Mouse (Mus musculus) kidney, postnatal 4 days (tissue): ENCODE measurements at regions not wholly inside any gene's neighbourhood (a gene's known extent, or its start where the extent isn't known, plus 50 kb on each side); places are given as distances from the start of the nearest gene placed in this dataset.
"Not testable (repeated sequence)": the region's sequence is repeated elsewhere in the genome, so short reads cannot be mapped to it uniquely, and the experiment has no call there.

Source experiments
- DNase-seq, 2 experiments: peaks; one replicate each; pipeline ENCODE4 v3.0.0; 2021; ENCODE audit warnings: mixed read lengths in 2 of 2

DNA sequence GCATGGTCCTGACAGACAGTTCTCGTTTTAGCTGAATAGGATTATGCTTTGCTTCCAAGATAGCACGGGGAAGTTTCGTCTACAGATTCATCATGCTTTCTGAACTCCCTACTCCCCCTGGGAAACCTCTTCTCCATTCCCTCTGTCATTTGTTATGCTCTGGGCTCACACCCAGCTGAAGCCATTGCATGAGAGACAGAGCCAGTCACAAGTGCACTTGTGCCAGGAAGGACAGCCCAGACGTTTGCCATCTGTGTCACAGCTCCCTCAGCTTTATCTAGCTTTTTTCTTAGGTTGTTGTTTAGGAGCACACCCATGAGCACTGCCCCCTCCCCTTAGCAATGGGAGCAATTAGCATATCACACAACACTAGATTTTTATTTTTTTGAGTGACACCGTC lies 131.2 kb upstream of the Mpdz start:
- DNase-seq, result no peak

DNA sequence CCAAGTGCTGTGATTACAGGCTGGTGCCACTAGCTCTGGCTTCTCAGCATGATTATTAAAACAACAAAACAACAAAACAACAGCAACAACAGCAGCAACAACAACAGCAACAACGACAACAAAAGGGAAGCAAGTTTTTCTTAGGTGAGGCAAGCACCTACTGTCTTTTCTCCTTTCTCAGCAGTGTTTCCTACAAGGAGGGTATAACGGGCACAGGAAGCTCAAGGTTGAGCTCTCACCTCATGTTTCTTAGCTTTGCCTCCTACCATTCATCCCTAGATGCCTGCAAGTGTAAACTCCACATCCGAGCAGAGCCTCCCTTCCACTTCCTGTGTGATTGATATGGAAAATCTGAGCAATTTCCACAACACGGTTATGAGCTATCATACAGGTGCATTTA lies 128.1 kb upstream of the Mpdz start:
- no peak for DNase-seq

DNA sequence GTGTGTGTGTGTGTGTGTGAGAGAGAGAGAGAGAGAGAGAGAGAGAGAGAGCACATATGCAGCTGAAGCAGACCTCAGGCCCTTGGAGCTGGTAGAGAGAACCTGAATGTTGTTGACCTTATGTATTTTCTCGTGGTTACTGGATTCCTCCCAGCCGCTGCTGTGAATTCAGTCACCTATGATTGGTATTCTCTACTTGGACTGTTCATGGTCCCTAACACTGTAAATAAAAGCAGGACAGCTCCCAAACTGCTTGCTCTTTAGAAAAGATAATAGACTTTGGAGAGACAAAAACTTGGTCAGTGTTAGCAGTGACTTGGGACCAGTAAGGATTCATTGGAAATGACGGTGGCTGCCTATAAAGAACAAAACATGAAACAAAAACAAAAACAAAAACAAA lies 126.9 kb upstream of the Mpdz start:
- no peak for DNase-seq

DNA sequence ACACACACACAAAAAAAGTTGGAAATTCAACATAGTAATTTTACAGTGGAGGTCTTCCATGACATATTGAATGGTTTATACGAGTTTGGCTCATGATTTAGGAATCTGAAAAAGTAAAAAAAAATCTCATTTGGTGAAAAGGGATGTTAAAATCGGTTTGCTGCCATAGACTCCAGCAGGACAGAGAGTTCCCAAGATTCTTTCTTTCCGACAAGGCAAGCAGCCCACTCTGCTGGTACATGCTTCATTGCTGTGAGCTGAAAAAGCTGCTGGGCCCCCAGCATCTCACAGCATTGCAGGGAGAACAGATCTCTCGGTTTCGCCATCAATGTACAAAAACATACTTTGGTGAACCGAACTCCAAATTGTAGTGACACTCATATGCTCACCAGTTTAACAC lies 125.8 kb upstream of the Mpdz start:
- no peak for DNase-seq

DNA sequence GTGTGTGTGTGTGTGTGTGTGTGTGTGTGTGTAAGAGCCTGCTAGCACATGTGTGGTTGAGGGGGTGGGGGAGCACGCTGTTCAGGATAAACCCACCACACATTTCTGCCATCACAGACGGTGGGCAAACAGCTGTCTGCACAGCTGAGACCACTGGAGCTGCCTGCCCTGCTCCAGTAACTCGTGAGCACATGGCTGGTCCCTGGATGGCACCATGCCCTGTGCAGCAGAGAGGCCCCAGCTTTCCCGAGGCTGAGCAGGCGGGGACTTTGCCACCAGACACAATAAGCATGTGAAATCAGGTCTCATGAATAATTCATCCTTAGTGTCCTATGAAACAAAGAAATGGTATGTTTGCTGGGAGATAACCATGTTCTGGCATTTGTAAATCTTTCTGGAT lies 125.3 kb upstream of the Mpdz start:
- DNase-seq, result peak; percentile 29 to 56

DNA sequence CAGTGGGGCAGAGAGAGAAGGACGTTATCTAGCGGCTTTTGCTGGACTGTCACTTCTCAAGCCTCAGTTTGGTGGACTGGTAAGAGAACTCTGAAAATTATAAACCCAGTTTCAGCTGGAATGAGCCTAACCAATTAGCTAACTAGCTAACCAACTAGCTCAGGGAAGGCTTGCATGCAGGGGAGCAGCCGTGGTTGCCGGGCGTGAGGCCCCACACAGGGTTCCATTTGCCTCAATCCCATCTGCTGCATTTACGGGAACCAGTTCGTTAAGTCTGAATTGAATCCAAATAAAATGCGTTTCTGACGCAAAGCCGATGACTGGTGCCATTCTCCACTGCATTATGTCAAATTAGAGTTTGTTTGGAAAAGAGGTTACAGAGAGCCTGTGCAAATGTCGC lies 123.9 kb upstream of the Mpdz start:
- no peak for DNase-seq

DNA sequence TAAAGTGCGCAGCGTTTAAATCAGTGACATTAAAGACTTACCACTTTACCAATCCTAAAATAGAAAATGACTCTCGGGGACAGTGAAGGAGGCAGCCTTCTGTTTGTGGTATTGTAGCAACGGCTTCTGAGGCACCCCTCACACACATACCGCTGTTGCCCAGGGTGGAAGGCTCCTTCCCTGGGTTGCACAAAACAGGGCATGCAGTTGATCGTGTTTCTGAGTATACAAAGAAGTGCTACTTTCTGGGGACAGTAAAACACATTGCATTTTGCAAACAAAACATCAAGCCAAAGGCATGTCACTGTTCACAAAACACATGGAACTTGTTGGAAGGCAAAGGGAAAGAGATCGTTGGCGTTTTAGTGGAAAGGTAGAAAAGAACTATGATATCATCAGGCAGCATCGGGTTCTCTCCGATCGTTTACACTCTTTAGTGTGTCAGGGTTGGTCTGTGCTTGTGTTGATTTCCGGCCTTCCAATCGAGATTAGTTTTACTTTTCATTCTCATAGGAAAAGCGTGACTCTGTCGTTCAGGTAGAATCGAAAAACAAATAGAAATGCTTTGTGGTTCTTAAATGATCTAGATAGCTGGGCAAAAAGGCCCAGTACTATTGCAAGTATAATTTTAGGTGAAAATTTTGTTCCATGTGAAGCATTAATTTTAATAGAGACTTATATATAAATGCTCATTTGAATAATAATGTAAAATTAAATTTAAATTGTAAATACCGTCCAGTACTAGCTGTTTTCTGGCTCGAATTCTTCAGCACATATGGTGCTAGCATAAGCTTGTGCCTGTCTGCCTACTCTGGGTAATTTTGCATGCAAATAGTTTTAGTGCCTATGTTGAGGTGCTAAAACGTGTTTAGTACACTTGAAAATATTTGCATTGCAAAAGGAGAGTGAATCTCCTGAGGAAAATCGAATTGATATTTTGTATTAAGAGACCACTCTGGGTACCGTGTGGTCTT lies 123.1 kb upstream of the Mpdz start:
- DNase-seq, result no peak

DNA sequence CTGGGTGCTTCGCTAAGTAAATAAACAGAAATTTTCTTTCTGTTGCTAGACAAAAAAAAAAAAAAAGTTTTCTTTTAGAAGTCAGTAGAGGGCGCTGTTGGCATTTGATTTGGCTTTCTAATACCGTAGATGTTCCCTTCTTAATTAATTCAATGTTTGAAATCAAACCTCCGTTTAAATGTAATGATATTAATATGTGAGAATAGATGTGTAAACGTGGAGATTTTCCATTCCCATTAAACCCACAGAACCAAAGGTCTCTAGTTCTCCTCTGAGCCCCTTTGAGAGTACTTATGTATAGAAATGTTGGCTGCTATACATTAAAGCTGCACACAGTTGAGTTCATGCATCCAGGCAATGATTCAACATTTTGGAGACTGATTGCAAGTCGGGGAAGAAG lies 121.8 kb upstream of the Mpdz start:
- no peak for DNase-seq

DNA sequence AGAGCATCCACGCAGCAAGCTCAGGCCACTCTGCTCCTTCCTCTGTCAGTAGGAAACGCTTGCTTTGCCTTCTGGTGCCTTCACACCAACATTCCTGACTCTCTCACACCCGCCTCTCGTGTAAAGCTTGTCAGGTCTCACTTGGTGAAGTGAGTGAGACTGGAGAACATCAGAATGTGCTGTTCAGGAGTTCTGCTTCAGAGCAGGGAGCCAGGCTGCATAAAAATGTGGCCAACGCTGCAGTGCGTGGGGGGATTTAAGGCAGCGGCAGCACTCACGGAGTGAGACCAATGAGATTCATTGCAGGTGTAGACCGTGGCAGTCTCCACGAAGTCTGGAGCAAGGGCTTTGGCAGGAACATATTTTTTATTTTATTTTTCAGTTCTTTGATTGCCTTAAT lies 121.0 kb upstream of the Mpdz start:
- peak; percentile 16 to 36 for DNase-seq

DNA sequence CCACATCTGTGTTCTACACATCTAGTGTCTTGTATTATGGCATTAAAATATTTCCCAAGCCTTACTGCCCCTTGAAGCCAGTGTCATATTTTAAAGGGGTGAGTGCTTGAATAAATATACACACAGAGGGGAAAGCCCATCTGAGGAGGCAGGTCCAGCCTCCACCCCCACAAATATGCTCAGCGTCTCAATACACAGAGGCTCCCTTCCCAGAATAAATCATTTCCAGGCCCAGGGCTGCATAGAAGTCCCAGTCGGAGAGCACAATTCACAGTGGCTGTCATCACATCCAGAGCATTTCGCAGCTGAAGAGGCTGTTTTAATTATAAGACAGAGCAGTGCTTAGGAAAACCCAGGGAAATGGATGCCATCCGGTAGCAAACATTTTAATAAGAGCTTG lies 118.8 kb upstream of the Mpdz start:
- DNase-seq, result peak; percentile 6 to 15

DNA sequence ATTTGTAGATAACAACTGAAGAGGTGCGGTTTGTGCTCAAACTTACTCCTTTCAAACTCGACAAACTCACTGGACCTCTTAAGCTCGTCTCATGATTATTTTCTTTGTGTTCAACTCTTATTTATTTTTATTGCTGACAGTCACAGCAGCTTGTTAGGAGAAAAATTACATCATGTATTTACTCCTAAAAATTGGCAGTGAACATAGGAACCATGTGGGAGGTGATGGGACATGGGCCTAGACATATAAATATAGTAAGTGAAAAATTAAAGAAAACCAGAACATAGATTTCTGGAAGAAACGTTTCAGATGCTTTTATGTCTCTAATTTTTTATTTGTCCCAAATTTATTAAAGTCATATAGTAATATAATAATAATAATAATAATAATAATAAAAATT lies 108.2 kb upstream of the Mpdz start:
- no peak for DNase-seq

DNA sequence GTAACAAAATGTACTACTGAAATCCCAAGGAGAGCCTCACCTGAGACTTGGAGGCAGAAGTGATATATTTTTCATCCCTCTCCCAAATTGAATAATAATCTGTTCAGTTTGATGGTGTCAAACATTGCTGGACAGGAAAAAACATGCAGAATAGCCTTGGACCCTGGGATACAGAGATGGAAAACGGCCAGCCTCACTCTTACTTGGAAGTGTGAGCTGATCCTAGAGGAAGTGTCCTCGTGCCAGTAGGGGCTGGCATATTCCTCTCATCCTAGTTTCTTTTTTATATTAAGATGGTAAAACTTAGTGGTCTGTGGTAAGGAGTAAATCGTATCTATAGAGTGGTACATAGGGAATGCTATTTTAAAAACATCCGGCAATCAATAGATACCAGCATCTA lies 107.6 kb upstream of the Mpdz start:
- DNase-seq, result no peak

DNA sequence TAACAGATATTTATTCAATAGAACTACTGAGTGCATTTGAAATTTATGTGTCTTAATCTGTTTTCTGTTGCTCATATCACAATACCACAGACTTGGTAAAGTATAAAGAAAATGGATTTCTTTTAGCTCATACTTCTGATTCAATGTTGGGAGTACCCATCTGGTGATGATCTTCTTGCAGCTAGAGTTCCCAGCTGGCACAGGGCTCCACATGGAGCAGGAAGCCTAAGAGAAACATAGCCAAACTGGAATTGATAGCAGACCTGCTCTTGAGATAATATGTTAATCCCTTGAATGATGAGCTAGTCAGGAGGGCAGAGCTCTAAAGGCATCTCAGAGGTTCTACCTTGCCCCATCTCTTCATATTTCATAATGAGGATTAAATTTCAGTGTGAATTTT lies 97.9 kb upstream of the Mpdz start:
- no peak for DNase-seq

DNA sequence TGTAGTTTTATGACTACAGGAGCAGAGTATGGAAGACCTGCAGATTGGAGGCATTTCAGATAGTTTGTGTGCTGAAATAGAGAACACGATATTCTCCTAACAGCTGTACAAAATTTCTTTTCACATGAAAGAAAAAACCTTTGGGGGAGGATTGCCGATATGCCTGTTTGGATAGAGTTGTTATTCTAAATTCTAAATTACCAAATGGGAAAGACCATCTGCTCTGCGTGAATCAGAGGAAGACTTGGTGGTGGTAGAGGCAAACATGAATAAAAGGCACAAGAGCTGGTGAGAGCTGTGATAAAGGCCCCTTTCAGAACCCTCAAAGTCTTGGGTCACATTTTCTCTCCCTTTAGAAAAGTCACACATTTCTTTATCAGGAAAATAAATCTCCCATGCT lies 96.9 kb upstream of the Mpdz start:
- DNase-seq, result no peak

DNA sequence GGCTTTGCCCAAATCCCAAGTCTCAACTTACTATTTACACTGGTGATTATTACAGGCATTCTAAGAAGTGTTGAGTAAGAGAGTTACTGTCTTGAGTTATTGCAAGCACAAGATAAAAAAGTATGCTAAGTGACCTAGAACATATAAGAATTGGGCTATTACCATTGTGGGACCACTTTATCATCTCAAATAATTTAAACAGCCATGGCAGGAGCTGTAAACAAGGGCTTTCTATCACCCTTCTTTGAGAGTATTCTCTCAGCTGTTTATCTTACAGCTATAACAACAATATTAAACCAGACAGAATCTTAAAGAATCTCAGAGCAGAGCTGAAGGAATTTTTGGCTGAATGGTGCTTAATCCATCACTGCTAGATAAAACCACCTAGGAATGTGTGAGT lies 94.2 kb upstream of the Mpdz start:
- no peak for DNase-seq

DNA sequence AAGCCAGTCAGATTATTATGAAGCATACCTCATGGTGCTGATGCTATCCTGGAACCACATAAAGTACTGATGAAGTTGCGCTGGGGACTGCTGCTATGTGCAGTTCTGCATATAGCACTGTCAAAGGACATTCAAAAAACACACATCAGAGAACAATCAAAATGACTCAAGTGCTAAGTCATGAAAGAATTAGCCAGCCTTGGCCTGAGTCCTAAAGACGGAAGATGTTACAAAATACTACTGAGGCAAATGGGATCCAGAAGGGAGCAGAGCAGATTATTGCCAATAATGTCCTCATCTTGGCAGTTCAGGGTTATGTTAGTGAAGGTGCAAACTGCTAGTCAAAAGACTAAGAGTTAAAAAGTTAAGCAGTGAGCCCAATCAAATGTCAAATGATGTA lies 87.9 kb upstream of the Mpdz start:
- DNase-seq, result no peak

DNA sequence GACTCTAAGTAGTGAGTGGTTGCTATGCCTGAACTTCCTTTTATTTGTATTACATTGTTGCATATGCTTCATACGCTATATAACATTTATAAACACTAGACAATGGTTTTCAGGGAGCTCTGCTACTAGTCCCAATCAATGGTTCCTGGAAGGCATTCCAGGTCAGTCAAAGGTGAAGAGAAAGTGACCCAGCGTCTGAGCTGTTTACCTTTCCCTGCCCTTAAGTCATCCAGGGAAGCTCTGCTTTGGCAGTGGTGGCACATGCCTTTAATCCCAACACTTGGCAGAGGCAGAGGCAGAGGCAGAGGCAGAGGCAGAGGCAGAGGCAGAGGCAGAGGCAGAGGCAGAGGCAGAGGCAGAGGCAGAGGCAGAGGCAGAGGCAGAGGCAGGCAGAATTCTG lies 76.5 kb upstream of the Mpdz start:
- not testable (repeated sequence) for DNase-seq

DNA sequence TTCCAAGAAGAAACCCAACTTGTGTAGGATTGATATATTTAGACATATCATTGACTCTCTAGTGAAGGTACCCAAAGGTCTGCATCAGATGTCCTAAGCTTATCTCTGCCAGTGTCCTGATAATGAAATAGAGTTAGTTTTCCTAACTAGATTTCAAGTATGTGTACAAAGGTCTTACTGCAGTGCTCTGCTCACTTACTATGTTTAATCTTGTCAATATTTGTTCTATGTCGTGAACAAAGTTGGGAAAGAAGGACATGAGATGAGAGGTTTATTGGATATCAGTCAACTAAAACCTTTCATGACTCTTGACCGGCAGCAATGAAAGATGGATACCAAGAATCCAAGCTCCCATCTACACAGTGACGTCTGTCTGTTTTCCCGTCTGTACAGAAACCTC lies 71.9 kb upstream of the Mpdz start:
- no peak for DNase-seq

DNA sequence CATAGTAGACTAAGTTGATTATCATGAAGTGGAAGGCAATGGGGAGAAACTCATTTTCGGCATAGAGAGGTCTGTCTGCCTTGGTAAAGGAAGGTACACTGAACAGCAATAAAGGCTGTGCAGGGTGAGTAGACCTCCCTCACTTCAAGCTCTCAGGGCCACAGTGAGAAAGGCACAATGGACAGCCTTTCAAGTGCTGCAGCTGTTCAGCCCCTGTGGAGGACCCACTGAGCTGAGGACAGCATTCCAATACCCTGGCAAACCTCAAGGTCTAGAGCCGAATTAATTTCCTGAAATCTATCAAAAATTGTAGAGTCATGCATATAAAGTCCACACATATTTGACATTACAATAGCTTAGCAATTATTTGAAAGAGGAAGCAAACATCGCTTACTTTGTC lies 69.8 kb upstream of the Mpdz start:
- DNase-seq, result no peak

DNA sequence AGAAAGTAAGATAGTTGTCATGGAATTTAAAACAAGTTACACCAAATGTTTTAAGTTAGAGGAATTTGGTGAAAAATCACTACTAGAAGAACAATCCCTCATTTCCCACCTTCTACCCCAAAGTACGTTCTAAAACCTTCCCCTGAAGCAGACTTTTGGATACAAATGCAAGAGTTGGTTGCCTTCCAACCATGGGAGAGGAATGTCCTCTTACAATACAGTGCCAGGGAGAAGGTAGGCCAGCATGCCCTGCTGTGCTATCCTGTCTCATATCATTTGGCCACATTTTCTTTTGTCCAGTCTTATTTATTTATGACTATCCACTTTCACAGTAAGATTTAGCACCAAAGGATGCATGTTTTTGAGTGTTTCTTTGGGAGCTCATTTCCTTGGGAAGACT lies 66.2 kb upstream of the Mpdz start:
- DNase-seq, result no peak

DNA sequence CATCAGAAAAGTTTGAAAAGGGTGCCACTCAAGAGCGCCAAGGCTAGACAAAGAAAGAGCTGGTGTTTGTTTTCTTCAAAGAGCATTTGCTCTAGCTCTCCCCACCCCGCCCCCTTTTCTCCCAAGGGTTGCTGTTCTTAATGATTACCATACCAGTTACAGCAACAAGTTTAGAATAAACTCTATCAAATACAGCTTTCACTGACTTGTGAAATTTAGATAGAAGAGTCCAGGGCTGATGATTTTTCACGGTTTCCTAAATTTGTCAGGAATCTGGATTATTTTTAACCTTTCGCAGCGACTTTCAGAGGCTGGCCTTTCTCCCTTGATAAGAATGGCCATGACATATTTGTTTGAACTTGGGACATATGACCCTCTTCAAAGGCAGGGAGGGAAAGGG lies 64.2 kb upstream of the Mpdz start:
- DNase-seq, result peak in 1 of 2 experiments; percentile 11

DNA sequence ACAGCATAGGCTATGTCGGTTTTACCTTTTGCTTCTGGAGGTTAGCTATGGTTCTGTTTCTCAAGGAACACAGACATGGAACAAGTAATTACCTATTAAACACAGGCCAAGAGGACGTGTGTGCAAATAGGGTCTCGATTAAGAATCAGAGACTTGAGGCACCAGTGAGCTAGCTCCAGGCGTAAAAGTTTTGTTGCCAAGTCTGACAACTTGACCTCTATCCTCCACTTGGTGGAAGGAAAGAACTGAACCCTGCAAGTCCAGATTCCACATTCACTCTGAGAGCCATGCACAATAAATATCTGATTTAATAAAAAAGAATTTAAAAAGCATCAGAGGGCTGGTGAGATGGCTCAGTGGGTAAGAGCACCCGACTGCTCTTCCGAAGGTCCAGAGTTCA lies 63.7 kb upstream of the Mpdz start:
- no peak for DNase-seq

DNA sequence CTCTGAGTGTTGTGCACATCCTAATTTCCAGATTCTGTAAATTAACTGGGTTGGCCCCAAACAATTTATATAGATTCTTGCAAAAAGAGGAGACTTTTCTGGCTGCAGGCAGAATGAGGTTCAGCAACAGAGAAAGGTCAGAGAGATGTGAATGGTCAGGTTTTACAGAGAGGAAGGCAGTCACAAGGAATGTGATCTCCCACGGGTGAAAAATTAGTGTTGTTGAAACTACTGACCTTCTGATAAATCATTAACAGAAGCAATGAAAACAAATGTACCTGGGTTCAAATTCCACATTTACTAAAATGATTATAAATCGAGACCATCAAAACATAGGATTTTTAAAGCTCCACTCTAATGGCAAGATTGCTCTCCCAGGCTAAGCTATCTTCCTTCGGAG lies 62.5 kb upstream of the Mpdz start:
- no peak for DNase-seq

DNA sequence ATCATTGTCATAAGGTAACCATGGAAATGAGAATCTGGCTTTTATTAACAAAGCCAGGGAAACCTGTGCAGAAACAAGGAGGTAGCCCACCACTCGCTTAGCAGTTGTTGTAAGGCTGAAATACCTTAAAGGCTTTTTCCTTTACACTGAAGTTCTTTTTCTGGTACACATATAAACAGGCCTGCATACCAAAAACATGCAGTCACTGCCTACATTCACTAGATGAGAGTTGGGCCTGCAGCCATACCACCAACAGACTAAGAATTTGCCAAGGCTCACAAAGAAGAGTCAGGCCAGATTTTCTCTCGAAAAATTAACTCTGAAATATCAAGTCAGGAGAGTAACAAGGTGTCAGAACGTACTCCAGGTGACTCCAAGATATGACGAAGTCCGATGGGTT lies 61.3 kb upstream of the Mpdz start:
- DNase-seq, result no peak

DNA sequence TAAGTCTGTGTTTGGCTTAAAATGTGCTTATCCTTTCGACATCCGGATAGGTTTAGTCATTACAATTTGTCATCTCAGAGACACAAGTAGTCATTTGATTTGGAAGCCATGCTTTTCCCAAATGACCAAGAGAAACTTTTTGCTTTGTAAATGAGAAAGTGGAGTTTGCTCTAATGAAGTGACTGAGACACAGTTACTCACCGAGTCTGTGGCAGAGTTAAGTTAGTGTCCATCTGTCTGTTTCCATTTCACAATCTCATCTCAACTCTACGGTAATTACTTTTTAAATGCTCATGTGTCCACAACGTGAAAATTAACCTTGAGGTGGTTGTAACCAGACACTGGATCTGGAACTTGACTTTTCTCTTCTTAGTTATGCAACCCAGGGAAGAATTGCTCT lies 59.2 kb upstream of the Mpdz start:
- no peak for DNase-seq
